Mouse (Mus musculus) stomach, postnatal 0 days (tissue): Measurements from ENCODE around the gene Calr3. TPM values are rescaled to one million over a fixed set of nuclear protein-coding genes. Genes with fewer than 3 reads are reported as not detected.

ENCODE experiments used
- ATAC-seq: fragments of 200-750 bp; cut with Nextera tagmentation; 2 replicates; pipeline ENCODE4 v1.8.0; 2017; ENCODE audit not compliant: low FRiP score, low TSS enrichment
- DNase-seq: peaks from one replicate; pipeline ENCODE4 v3.0.0-alpha.2; 2016; ENCODE audit warnings: low spot score
- H3K27ac ChIP-seq: fragments of 300-500 bp; sonication (generic); replicated peaks from 2 replicates; pipeline ENCODE4 v1.5.1; 2014; ENCODE audit warnings: mild to moderate bottlenecking, control low read depth
- H3K27me3 ChIP-seq: fragments of 300-500 bp; sonication (generic); 2 replicates; pipeline ENCODE4 v1.6.1; 2014; ENCODE audit warnings: low read length; ENCODE audit not compliant: control insufficient read depth, insufficient read depth
- H3K36me3 ChIP-seq: fragments of 300-500 bp; sonication (generic); 2 replicates; pipeline ENCODE4 v1.6.1; 2014; ENCODE audit warnings: low read length, mixed read lengths; ENCODE audit not compliant: control insufficient read depth, insufficient read depth
- H3K4me1 ChIP-seq: fragments of 300-500 bp; sonication (generic); replicated peaks from 2 replicates; pipeline ENCODE4 v1.6.1; 2014; ENCODE audit warnings: antibody characterized with exemption; ENCODE audit not compliant: control insufficient read depth, insufficient read depth
- H3K4me2 ChIP-seq: fragments of 300-500 bp; sonication (generic); replicated peaks from 2 replicates; pipeline ENCODE4 v1.6.1; 2014; ENCODE audit warnings: low read depth, mild to moderate bottlenecking, control low read depth, moderate library complexity
- H3K4me3 ChIP-seq: fragments of 300-500 bp; sonication (generic); 2 replicates; pipeline ENCODE4 v1.5.1; 2014; ENCODE audit warnings: low read depth, low read length, control low read depth
- H3K9ac ChIP-seq: fragments of 300-500 bp; sonication (generic); 2 replicates; pipeline ENCODE4 v1.6.1; 2014; ENCODE audit warnings: mild to moderate bottlenecking, low read length, control low read depth, mixed read lengths
- H3K9me3 ChIP-seq: fragments of 300-500 bp; sonication (generic); 2 replicates; pipeline ENCODE4 v1.6.1; 2016; ENCODE audit warnings: low read length; ENCODE audit not compliant: control insufficient read depth
- CTCF ChIP-seq: IDR thresholded peaks from 2 replicates; pipeline ENCODE4 v1.5.1; 2016; ENCODE audit warnings: antibody characterized with exemption, low read depth, mild to moderate bottlenecking, moderate library complexity
- EP300 ChIP-seq: optimal IDR thresholded peaks from 2 replicates; pipeline ENCODE3; 2016; ENCODE audit warnings: antibody characterized with exemption
- WGBS: fragments of 180-500 bp; shearing (Covaris S2); extraction: QIAGEN DNeasy Blood & Tissue Kit; methylation state at CpG from one replicate; pipeline ENCODE4 v1.1.7; 2014; 5-methylcytosine and 5-hydroxymethylcytosine counted together
- polyA plus RNA-seq: library from polyadenylated mRNA; unstranded; fragments of >200 nt; fragmentation: Nextera tagmentation; extraction: Ambion mirVana; gene quantifications from 2 replicates; pipeline ENCODE4 v1.2.1, GENCODE M21; 2015

Gene Calr3
- polyA plus RNA-seq, 1 experiment from 2014 or later, result 5.4 TPM

DNA sequence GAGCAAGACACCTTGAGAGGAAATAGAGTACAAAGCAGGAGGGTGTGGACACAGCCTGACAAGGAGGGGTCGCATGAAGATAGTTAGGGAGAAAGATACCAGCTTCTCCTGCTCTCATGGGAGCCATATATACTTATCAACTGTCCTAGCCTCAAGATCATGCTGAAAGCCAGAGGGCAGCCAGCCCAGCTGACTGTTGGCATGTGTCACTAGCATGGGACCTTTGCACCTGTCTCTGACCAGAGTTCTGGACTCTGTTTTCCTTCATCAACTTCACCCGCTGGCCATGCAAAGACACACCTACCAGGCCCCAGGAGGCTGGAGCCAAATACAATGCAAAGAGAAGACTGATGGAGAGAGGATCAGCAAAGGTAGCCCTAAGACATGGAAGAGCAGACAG, 25.6 kb upstream of the Calr3 start:
- WGBS, result 83% methylated on average over 2 of the region's 2 CpGs
- H3K9me3 ChIP-seq, result no peaks in the 10 kb centered on the region
- H3K9ac ChIP-seq, result no peak overlapping the region
- H3K4me1 ChIP-seq, result no peaks in the 10 kb centered on the region
- H3K27ac ChIP-seq, result no peak overlapping the region
- H3K4me2 ChIP-seq, result no peak overlapping the region
- H3K27me3 ChIP-seq, result no peaks in the 10 kb centered on the region
- no peak for ATAC-seq
- DNase-seq, result no peak
- H3K4me3 ChIP-seq, result no peak overlapping the region
- peaks cover 58% of the 10 kb centered on the region for H3K36me3 ChIP-seq
- TF ChIP-seq EP300 (no peak), CTCF (no peak)

DNA sequence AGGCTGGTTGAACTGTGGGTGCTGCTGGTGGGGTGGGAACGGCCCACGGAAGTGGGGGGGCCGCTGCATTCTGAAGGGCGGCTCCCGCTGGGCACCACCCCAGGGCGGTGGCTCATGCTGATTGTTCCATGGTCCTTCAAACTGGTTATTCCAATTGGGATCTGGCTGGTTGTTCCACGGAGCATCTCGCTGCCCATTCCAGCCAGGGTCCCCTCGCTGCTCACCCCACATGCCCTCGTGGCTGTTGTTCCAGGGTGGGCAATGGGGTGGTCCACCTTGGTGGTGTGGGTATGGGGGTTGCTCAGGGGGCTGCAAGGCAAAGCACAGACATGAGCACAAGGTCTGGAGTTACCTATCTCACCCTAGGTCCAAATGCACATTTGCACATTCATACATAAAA, 20.5 kb upstream of the Calr3 start:
- no peaks in the 10 kb centered on the region for H3K9me3 ChIP-seq
- H3K27me3 ChIP-seq, result no peaks in the 10 kb centered on the region
- no peak overlapping the region for H3K4me2 ChIP-seq
- H3K4me3 ChIP-seq, result no peak overlapping the region
- no peaks in the 10 kb centered on the region for H3K4me1 ChIP-seq
- ATAC-seq (no peak), DNase-seq (no peak)
- no peak overlapping the region for H3K27ac ChIP-seq
- TF ChIP-seq EP300 (no peak), CTCF (no peak)
- no peak overlapping the region for H3K9ac ChIP-seq
- WGBS, result 87% methylated on average over 10 of the region's 10 CpGs
- H3K36me3 ChIP-seq, result peaks cover 74% of the 10 kb centered on the region

DNA sequence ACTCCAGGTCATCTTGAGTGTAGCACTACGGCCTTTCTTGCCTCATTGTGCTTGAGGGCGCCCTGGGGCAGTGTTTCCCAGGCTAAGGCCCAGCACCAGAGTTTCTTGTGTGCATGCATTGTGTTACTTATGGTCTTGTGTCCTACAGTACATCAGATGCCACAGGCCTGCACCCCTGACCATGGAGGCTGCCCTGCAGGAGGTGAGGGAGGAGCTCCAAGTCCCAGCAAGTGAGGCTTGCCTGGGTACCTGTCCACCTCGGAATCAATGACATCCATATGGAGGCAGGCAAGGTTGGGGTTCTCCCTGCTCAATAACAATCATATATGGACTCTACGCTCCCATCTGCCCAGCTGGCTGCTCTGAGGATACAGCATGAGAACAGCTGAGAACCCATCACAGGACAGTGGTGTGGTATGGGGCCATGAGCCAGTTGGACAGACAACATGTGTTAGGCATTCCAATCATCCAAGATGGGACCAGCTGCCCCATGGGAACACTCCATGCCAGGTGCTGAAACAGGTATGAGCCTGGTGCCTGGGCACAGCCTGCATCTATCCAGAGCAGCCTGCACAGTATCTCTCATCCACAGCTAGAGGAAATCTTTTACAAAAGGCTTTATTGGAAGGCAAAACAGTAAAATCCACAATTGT, 16.3 kb upstream of the Calr3 start:
- 92% methylated on average over 4 of the region's 4 CpGs for WGBS
- ATAC-seq, result no peak
- no peak for TF ChIP-seq CTCF
- no peak for TF ChIP-seq EP300

DNA sequence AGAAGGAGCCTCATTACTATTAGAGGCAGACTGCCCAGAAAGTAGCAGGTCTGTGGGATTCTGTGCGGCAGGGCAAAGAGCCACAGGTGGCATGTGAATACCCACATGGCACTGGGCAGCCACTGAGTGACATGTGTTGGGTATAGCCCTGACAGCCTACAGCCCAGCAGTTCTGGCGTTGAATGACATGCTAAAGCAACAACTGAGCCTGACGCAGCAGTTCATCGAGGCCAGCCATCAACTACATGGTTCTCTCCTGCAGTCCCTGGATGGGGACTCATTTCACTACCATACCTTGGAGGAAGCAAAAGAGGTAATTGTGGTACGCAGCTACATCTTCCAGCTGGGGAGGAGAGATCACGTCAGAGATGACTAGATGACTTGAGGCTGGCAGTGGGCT, 14.8 kb upstream of the Calr3 start:
- no peak overlapping the region for H3K27ac ChIP-seq
- no peak overlapping the region for H3K4me3 ChIP-seq
- H3K27me3 ChIP-seq, result no peaks in the 10 kb centered on the region
- DNase-seq, result no peak
- no peaks in the 10 kb centered on the region for H3K4me1 ChIP-seq
- H3K9me3 ChIP-seq, result no peaks in the 10 kb centered on the region
- no peak for TF ChIP-seq EP300
- no peak for TF ChIP-seq CTCF
- peaks cover 33% of the 10 kb centered on the region for H3K36me3 ChIP-seq
- ATAC-seq, result no peak
- no peak overlapping the region for H3K9ac ChIP-seq
- no peak overlapping the region for H3K4me2 ChIP-seq
- WGBS, result 78% methylated on average over 6 of the region's 6 CpGs

More for the DNA sequence above, 16.3 kb upstream of the Calr3 start:
- Histone ChIP-seq H3K4me3 (no peak overlapping the region), H3K36me3 (peaks cover 39% of the 10 kb centered on the region), H3K9ac (no peak overlapping the region), H3K4me1 (no peaks in the 10 kb centered on the region), H3K9me3 (no peaks in the 10 kb centered on the region), H3K27me3 (no peaks in the 10 kb centered on the region), H3K4me2 (no peak overlapping the region), H3K27ac (no peak overlapping the region)
- DNase-seq, result no peak

DNA sequence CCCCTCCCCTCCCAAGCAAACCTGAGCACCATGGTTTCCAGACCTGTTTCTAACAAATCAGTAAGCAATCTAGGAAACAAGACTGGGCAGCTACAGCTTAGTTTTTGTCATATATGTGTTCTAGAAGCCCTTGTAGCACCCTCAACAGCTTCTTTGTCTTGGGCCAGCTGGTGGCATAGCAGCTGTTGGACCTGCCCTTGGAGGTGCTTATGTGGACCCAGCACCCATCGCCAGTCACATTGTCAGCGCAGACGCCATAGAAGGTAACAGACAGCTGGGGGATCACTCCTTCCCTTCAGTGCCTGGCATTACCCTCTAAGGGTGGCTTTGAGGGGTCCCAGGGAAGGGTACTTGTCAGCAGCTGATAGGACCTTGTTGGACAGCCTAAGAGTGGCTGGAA, 14.1 kb upstream of the Calr3 start:
- H3K4me3 ChIP-seq, result no peak overlapping the region
- H3K4me2 ChIP-seq, result no peak overlapping the region
- no peak for DNase-seq
- H3K27ac ChIP-seq, result no peak overlapping the region
- 90% methylated on average over 3 of the region's 3 CpGs for WGBS
- TF ChIP-seq EP300 (no peak), CTCF (no peak)
- no peaks in the 10 kb centered on the region for H3K27me3 ChIP-seq
- H3K4me1 ChIP-seq, result no peaks in the 10 kb centered on the region
- ATAC-seq, result no peak
- no peaks in the 10 kb centered on the region for H3K9me3 ChIP-seq
- H3K36me3 ChIP-seq, result peaks cover 27% of the 10 kb centered on the region
- no peak overlapping the region for H3K9ac ChIP-seq

DNA sequence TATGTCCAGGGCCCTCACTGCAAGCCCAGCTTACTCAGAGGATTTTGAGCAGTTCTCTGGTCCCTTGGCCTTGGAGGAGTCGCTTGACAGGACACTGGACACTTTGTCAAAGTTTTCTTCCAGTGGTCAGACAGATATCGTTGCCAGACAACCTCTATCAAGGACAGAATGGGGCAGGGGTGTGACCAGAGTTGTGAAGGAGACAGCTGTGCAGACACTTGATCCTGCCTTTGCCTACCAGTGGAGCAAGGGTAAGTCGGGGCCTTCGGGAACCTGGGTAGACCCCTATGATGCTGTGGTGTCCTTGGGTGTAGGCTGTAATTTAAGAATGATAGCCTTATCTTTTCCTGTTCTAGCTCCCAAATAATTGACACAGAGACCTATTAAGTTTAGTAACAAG, 11.6 kb upstream of the Calr3 start:
- Histone ChIP-seq H3K9ac (no peak overlapping the region), H3K4me2 (no peak overlapping the region), H3K4me3 (no peak overlapping the region), H3K27ac (no peak overlapping the region), H3K27me3 (no peaks in the 10 kb centered on the region), H3K4me1 (no peaks in the 10 kb centered on the region), H3K36me3 (peaks cover 11% of the 10 kb centered on the region), H3K9me3 (no peaks in the 10 kb centered on the region)
- no peak for DNase-seq
- TF ChIP-seq EP300 (no peak), CTCF (no peak)
- no peak for ATAC-seq
- 70% methylated on average over 4 of the region's 4 CpGs for WGBS
